Mouse (Mus musculus): Measurements from ENCODE around the gene Vwa5b2. TPM values are rescaled to one million over a fixed set of nuclear protein-coding genes. Genes with fewer than 3 reads are reported as not detected.

The Vwa5b2 gene
- total and polyA plus RNA-seq, 2 experiments from 2014 or later, result 32.6 to 49.9 TPM

DNA sequence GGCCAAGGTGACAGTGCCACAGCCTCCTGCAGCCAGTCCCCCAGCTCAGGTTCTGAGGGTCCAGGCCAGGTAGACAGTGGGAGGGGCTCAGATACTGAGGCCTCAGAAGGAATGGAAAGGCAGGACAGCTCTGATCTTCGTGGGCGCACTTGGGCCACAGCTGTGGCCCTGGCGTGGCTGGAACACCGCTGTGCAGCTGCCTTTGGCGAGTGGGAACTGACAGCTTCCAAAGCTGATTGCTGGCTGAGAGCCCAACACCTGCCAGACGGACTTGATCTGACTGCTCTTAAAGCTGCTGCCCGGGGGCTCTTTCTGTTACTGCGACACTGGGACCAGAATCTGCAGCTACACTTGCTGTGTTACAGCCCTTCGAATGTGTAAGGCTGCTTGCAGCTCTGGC, 15.4 kb downstream of the Vwa5b2 start:
- Histone ChIP-seq H3K9ac (replicated peaks; ENCODE audit: low read length) (no peak overlapping the region), H3K27ac (no peak overlapping the region), H3K4me2 (ENCODE audit: low read depth, low read length) (no peak overlapping the region), H3K4me1 (ENCODE audit: insufficient read depth, low read length) (no peaks in the 10 kb centered on the region), H3K36me3 (ENCODE audit: insufficient read depth, low read length) (peaks cover 31% of the 10 kb centered on the region; the same call in 1 of the 2 replicates), H3K27me3 (ENCODE audit: insufficient read depth, low read length) (no peaks in the 10 kb centered on the region), H3K9me3 (ENCODE audit: low read length) (no peaks in the 10 kb centered on the region), H3K4me3 (ENCODE audit: low read length) (no peak overlapping the region)
- no peak for TF ChIP-seq CTCF (IDR thresholded peaks at IDR 0.05; ENCODE audit: low read depth)
- ATAC-seq (0 out of 2 replicates have a peak, but pooled peaks have one; percentile 8), DNase-seq (ENCODE audit: low spot score) (peak; percentile 33)
- WGBS, result 30% methylated on average over 9 of the region's 9 CpGs

GRCm38 (mm10) chr16:20610501-20611356, 21.5 kb downstream of the Vwa5b2 start:
- peaks cover 14% of the 10 kb centered on the region; the same call in 1 of the 2 replicates for H3K36me3 ChIP-seq (ENCODE audit: insufficient read depth, low read length)
- H3K4me3 ChIP-seq (ENCODE audit: low read length), result peak overlapping the region; percentile 72
- H3K4me1 ChIP-seq (ENCODE audit: insufficient read depth, low read length), result peaks cover 4% of the 10 kb centered on the region
- no peaks in the 10 kb centered on the region for H3K27me3 ChIP-seq (ENCODE audit: insufficient read depth, low read length)
- ATAC-seq (peak; percentile 77), DNase-seq (ENCODE audit: low spot score) (peak; percentile 91)
- H3K27ac ChIP-seq, result peak overlapping the region; percentile 84
- H3K4me2 ChIP-seq (ENCODE audit: low read depth, low read length), result peak overlapping the region; percentile 99
- H3K9ac ChIP-seq (replicated peaks; ENCODE audit: low read length), result peak overlapping the region; percentile 79
- H3K9me3 ChIP-seq (ENCODE audit: low read length), result no peaks in the 10 kb centered on the region
- TF ChIP-seq CTCF (IDR thresholded peaks at IDR 0.05; ENCODE audit: low read depth), result no peak
- WGBS, result under 1% methylated on average over 28 of the region's 28 CpGs

- no peak; the same call in 1 of the 2 replicates for TF ChIP-seq CTCF (IDR thresholded peaks at IDR 0.05; ENCODE audit: low read depth)
Measured at GRCm38 (mm10) chr16:20611357-20612227, 22.3 kb downstream of the Vwa5b2 start, which contains the start of the genes Eef1akmt4, Gm49333 and Alg3. Eef1akmt4 (plus strand) TSS chr16:20611593. Gm49333 (plus strand) TSS chr16:20611610. Alg3 (minus strand) TSS chr16:20611735.

GRCm38 (mm10) chr16:20619541-20620398, 30.5 kb downstream of the Vwa5b2 start:
- ATAC-seq (peak; percentile 21), DNase-seq (ENCODE audit: low spot score) (peak; percentile 56)
- Histone ChIP-seq H3K27me3 (ENCODE audit: insufficient read depth, low read length) (no peaks in the 10 kb centered on the region), H3K9ac (replicated peaks; ENCODE audit: low read length) (peak overlapping the region; percentile 70), H3K4me3 (ENCODE audit: low read length) (peak overlapping the region; percentile 84), H3K27ac (peak overlapping the region; percentile 94), H3K4me2 (ENCODE audit: low read depth, low read length) (peak overlapping the region; percentile 88), H3K9me3 (ENCODE audit: low read length) (no peaks in the 10 kb centered on the region), H3K4me1 (ENCODE audit: insufficient read depth, low read length) (peaks cover 8% of the 10 kb centered on the region; the same call in 1 of the 2 replicates), H3K36me3 (ENCODE audit: insufficient read depth, low read length) (no peaks in the 10 kb centered on the region)
- WGBS, result 1% methylated on average over 61 of the region's 83 CpGs
- TF ChIP-seq CTCF (IDR thresholded peaks at IDR 0.05; ENCODE audit: low read depth), result no peak

More at GRCm38 (mm10) chr16:20611357-20612227, 22.3 kb downstream of the Vwa5b2 start, which contains the start of the genes Eef1akmt4, Gm49333 and Alg3:
- Histone ChIP-seq H3K9me3 (ENCODE audit: low read length) (no peaks in the 10 kb centered on the region), H3K36me3 (ENCODE audit: insufficient read depth, low read length) (peaks cover 5% of the 10 kb centered on the region; the same call in 1 of the 2 replicates), H3K4me1 (ENCODE audit: insufficient read depth, low read length) (peaks cover 4% of the 10 kb centered on the region), H3K4me3 (ENCODE audit: low read length) (peak within 1 kb of the TSS; percentile 72), H3K27ac (peak within 1 kb of the TSS; percentile 84), H3K27me3 (ENCODE audit: insufficient read depth, low read length) (no peaks in the 10 kb centered on the region), H3K9ac (replicated peaks; ENCODE audit: low read length) (peak within 1 kb of the TSS; percentile 79), H3K4me2 (ENCODE audit: low read depth, low read length) (peak within 1 kb of the TSS; percentile 99)
- ATAC-seq, result peak; percentile 95
- peak; percentile 95 for DNase-seq (ENCODE audit: low spot score)
- 2% methylated on average over 41 of the region's 41 CpGs for WGBS

DNA sequence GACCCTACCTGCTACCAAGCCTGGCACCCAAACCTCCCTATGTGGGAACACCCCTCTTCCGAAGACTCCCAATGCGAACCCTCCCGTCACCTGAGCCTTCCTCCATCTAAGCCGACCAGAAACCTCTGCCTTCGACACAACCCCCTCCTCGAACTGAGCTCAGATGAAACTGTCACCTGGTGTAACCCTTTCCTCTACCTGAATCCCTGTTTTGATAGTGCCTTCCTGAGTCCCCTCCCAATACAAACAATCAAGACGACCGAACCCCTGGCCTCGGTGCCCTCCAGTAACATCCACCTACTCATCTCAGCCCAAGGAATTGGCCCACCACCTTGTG, 31.1 kb downstream of the Vwa5b2 start:
- 1% methylated on average over 9 of the region's 9 CpGs for WGBS
- peak overlapping the region; percentile 88 for H3K4me2 ChIP-seq (ENCODE audit: low read depth, low read length)
- peak overlapping the region; percentile 70 for H3K9ac ChIP-seq (replicated peaks; ENCODE audit: low read length)
- H3K4me3 ChIP-seq (ENCODE audit: low read length), result peak overlapping the region; percentile 84
- peaks cover 8% of the 10 kb centered on the region; the same call in 1 of the 2 replicates for H3K4me1 ChIP-seq (ENCODE audit: insufficient read depth, low read length)
- peak; percentile 8; the same call in 1 of the 2 replicates for ATAC-seq
- H3K27me3 ChIP-seq (ENCODE audit: insufficient read depth, low read length), result no peaks in the 10 kb centered on the region
- peak overlapping the region; percentile 94 for H3K27ac ChIP-seq
- DNase-seq (ENCODE audit: low spot score), result peak; percentile 35
- no peaks in the 10 kb centered on the region for H3K9me3 ChIP-seq (ENCODE audit: low read length)
- H3K36me3 ChIP-seq (ENCODE audit: insufficient read depth, low read length), result no peaks in the 10 kb centered on the region
- TF ChIP-seq CTCF (IDR thresholded peaks at IDR 0.05; ENCODE audit: low read depth), result no peak
